Mouse (Mus musculus) heart, embryonic 11.5 days (tissue): ENCODE measurements at regions not wholly inside any gene's neighbourhood (a gene's known extent, or its start where the extent isn't known, plus 50 kb on each side); places are given as distances from the start of the nearest gene placed in this dataset.

ENCODE experiments used
- ATAC-seq: fragments of 200-750 bp; cut with Nextera tagmentation; replicated peaks from 2 replicates; pipeline ENCODE4 v1.8.0; 2017; ENCODE audit warnings: moderate library complexity; ENCODE audit not compliant: insufficient number of reproducible peaks, low FRiP score, low TSS enrichment
- H3K27ac ChIP-seq: fragments of 300-500 bp; sonication (generic); 2 replicates; pipeline ENCODE4 v1.5.1; 2014; ENCODE audit warnings: mild to moderate bottlenecking, low read depth, low read length
- H3K27me3 ChIP-seq: fragments of 300-500 bp; sonication (generic); 2 replicates; pipeline ENCODE4 v1.6.1; 2014; ENCODE audit warnings: mild to moderate bottlenecking, low read length, mixed read lengths; ENCODE audit not compliant: control insufficient read depth, insufficient read depth
- H3K36me3 ChIP-seq: fragments of 300-500 bp; sonication (generic); 2 replicates; pipeline ENCODE4 v1.6.1; 2014; ENCODE audit warnings: mild to moderate bottlenecking, low read length, moderate library complexity, mixed read lengths; ENCODE audit not compliant: control insufficient read depth, insufficient read depth
- H3K4me1 ChIP-seq: fragments of 300-500 bp; sonication (generic); 2 replicates; pipeline ENCODE4 v1.6.1; 2014; ENCODE audit warnings: low read length; ENCODE audit not compliant: control insufficient read depth, insufficient read depth
- H3K4me2 ChIP-seq: fragments of 300-500 bp; sonication (generic); 2 replicates; pipeline ENCODE4 v1.6.1; 2014; ENCODE audit warnings: mild to moderate bottlenecking, moderate library complexity
- H3K4me3 ChIP-seq: fragments of 300-500 bp; sonication (generic); 2 replicates; pipeline ENCODE4 v1.5.1; 2014; ENCODE audit warnings: low read depth, low read length
- H3K9ac ChIP-seq: fragments of 300-500 bp; sonication (generic); 2 replicates; pipeline ENCODE4 v1.6.1; 2014; ENCODE audit warnings: mild to moderate bottlenecking, low read depth, low read length, moderate library complexity
- H3K9me3 ChIP-seq: fragments of 300-500 bp; sonication (generic); replicated peaks from 2 replicates; pipeline ENCODE4 v1.6.1; 2016; ENCODE audit warnings: low read length; ENCODE audit not compliant: control insufficient read depth
- WGBS: fragments of 180-500 bp; shearing (Covaris S2); extraction: QIAGEN DNeasy Blood & Tissue Kit; methylation state at CpG from one replicate; pipeline ENCODE4 v1.1.7; 2014; ENCODE audit not compliant: insufficient replicate concordance; 5-methylcytosine and 5-hydroxymethylcytosine counted together

- H3K36me3 ChIP-seq = no peaks in the 10 kb centered on the region
- H3K27me3 ChIP-seq = no peaks in the 10 kb centered on the region
- no peak overlapping the region for H3K4me3 ChIP-seq
- H3K9ac ChIP-seq = no peak overlapping the region
- H3K27ac ChIP-seq = no peak overlapping the region
- H3K4me2 ChIP-seq = no peak overlapping the region
- 70% methylated on average over 2 of the region's 2 CpGs for WGBS
- H3K9me3 ChIP-seq = no peaks in the 10 kb centered on the region
- ATAC-seq = no peak
- no peaks in the 10 kb centered on the region for H3K4me1 ChIP-seq
Measured at GRCm38 (mm10) chr12:77151471-77151870, 86.5 kb upstream of the Fut8 start.

- no peak for ATAC-seq
- H3K27me3 ChIP-seq = no peaks in the 10 kb centered on the region
- no peak overlapping the region for H3K9ac ChIP-seq
- no peak overlapping the region for H3K27ac ChIP-seq
- H3K4me2 ChIP-seq = no peak overlapping the region
- H3K36me3 ChIP-seq = no peaks in the 10 kb centered on the region
- H3K9me3 ChIP-seq = no peaks in the 10 kb centered on the region
- no peaks in the 10 kb centered on the region for H3K4me1 ChIP-seq
- no peak overlapping the region for H3K4me3 ChIP-seq
Measured at GRCm38 (mm10) chr12:77149835-77150234, 88.1 kb upstream of the Fut8 start.

GRCm38 (mm10) chr12:77148146-77148545 is 89.8 kb upstream of the Fut8 start:
- Histone ChIP-seq H3K4me1 (peaks cover 4% of the 10 kb centered on the region; the same call in 1 of the 2 replicates), H3K36me3 (no peaks in the 10 kb centered on the region), H3K9me3 (no peaks in the 10 kb centered on the region), H3K4me2 (no peak overlapping the region), H3K9ac (no peak overlapping the region), H3K4me3 (no peak overlapping the region), H3K27ac (no peak overlapping the region), H3K27me3 (no peaks in the 10 kb centered on the region)
- no peak for ATAC-seq
- WGBS = 82% methylated on average over 2 of the region's 2 CpGs

- no peaks in the 10 kb centered on the region for H3K9me3 ChIP-seq
- no peaks in the 10 kb centered on the region for H3K36me3 ChIP-seq
- H3K4me3 ChIP-seq = no peak overlapping the region
- peaks cover 4% of the 10 kb centered on the region; the same call in 1 of the 2 replicates for H3K4me1 ChIP-seq
- H3K9ac ChIP-seq = no peak overlapping the region
- no peaks in the 10 kb centered on the region for H3K27me3 ChIP-seq
- no peak overlapping the region for H3K4me2 ChIP-seq
- no peak for ATAC-seq
- 64% methylated on average over 3 of the region's 3 CpGs for WGBS
- H3K27ac ChIP-seq = no peak overlapping the region
Measured at GRCm38 (mm10) chr12:77143958-77144357, 94.0 kb upstream of the Fut8 start.

GRCm38 (mm10) chr12:77143521-77143920 is 94.4 kb upstream of the Fut8 start:
- H3K9me3 ChIP-seq = no peaks in the 10 kb centered on the region
- no peak for ATAC-seq
- no peaks in the 10 kb centered on the region for H3K36me3 ChIP-seq
- no peak overlapping the region for H3K4me3 ChIP-seq
- WGBS = 58% methylated on average over 6 of the region's 6 CpGs
- no peak overlapping the region for H3K9ac ChIP-seq
- no peak overlapping the region for H3K27ac ChIP-seq
- H3K27me3 ChIP-seq = no peaks in the 10 kb centered on the region
- no peak overlapping the region for H3K4me2 ChIP-seq
- peaks cover 4% of the 10 kb centered on the region; the same call in 1 of the 2 replicates for H3K4me1 ChIP-seq

- 73% methylated on average over 12 of the region's 12 CpGs for WGBS
- Histone ChIP-seq H3K4me3 (no peak overlapping the region), H3K4me2 (no peak overlapping the region), H3K9ac (no peak overlapping the region), H3K27me3 (no peaks in the 10 kb centered on the region), H3K27ac (no peak overlapping the region), H3K36me3 (no peaks in the 10 kb centered on the region), H3K4me1 (peaks cover 4% of the 10 kb centered on the region; the same call in 1 of the 2 replicates), H3K9me3 (no peaks in the 10 kb centered on the region)
- ATAC-seq = no peak
Measured at GRCm38 (mm10) chr12:77143105-77143504, 94.8 kb upstream of the Fut8 start.

- no peak for ATAC-seq
- H3K9me3 ChIP-seq = no peaks in the 10 kb centered on the region
- H3K4me2 ChIP-seq = no peak overlapping the region
- H3K27ac ChIP-seq = no peak overlapping the region
- H3K4me1 ChIP-seq = peaks cover 4% of the 10 kb centered on the region; the same call in 1 of the 2 replicates
- H3K4me3 ChIP-seq = no peak overlapping the region
- no peaks in the 10 kb centered on the region for H3K36me3 ChIP-seq
- H3K9ac ChIP-seq = no peak overlapping the region
- 85% methylated on average over 4 of the region's 4 CpGs for WGBS
- no peaks in the 10 kb centered on the region for H3K27me3 ChIP-seq
Measured at GRCm38 (mm10) chr12:77142224-77142623, 95.7 kb upstream of the Fut8 start.

GRCm38 (mm10) chr12:77141260-77142201 is 96.4 kb upstream of the Fut8 start:
- WGBS = 68% methylated on average over 8 of the region's 8 CpGs
- Histone ChIP-seq H3K27me3 (no peaks in the 10 kb centered on the region), H3K27ac (no peak overlapping the region), H3K4me1 (peaks cover 4% of the 10 kb centered on the region; the same call in 1 of the 2 replicates), H3K9ac (no peak overlapping the region), H3K4me2 (no peak overlapping the region), H3K9me3 (no peaks in the 10 kb centered on the region), H3K36me3 (no peaks in the 10 kb centered on the region), H3K4me3 (no peak overlapping the region)
- no peak for ATAC-seq

- Histone ChIP-seq H3K4me2 (no peak overlapping the region), H3K9me3 (no peaks in the 10 kb centered on the region), H3K9ac (no peak overlapping the region), H3K27ac (no peak overlapping the region), H3K27me3 (no peaks in the 10 kb centered on the region), H3K4me1 (peaks cover 4% of the 10 kb centered on the region; the same call in 1 of the 2 replicates), H3K36me3 (no peaks in the 10 kb centered on the region), H3K4me3 (no peak overlapping the region)
- 60% methylated on average over 6 of the region's 6 CpGs for WGBS
- ATAC-seq = no peak
Measured at GRCm38 (mm10) chr12:77140656-77141055, 97.3 kb upstream of the Fut8 start.
